Mouse (Mus musculus) brain, embryonic 18.5 days (tissue): ENCODE data around the gene Tenm4.
A peak's percentile ranks its signal among the peaks of the same experiment; 100 is the strongest.

Experiments
- DNase-seq: peaks from one replicate; pipeline ENCODE4 v3.0.0-alpha.2; 2012; ENCODE audit warnings: low read depth, low spot score

Tenm4 gene

DNA sequence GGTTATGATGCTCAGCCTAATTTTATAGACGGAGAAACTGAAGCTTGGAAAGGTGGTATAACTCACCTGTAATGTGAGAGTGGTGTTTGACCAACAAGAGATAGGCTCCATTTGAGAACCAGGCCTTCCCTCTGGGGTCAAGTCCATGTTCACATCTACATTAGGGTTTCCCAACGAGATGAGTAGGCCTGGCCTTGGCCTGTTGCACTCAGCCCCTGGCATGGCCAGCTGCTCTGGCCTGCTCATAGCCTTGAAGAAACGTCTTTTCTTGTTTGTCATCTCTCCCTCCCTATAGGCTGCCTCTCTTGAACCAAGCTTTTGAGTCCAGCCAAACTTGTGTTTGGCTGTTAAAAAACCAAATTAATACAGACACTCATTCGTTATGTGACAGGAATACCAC, 668.5 kb downstream of the Tenm4 start:
- DNase-seq = no peak

DNA sequence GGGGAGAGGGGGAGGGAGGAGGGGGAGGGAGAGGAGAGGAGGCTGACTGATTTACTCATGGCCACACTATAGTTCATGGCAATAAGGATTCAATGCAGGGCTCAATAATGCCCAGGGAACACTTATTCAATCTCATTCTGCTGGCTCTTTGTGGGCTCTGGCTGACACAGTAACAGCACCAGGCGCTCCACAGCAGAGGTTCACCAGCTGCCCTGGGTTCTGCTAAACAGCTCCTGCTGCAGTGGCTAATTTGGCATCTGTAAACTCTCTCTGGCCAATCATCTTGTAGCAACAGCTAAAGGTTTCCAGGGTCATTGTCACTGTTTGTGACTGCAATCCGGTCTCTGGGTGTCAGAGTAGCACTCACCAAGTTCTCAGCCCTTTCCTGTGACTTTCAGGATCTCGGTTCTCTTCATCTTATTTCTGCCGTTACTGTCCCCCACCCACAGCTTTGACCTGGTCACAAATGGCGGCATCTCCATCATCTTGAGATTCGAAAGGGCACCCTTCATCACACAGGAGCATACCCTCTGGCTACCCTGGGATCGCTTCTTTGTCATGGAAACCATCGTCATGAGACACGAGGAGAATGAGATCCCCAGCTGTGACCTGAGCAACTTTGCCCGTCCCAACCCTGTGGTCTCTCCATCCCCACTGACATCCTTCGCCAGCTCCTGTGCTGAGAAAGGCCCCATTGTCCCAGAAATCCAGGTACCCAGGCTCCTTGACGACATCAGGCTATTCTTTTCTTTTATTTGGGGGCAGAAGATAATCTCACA, 671.6 kb downstream of the Tenm4 start:
- no peak for DNase-seq

DNA sequence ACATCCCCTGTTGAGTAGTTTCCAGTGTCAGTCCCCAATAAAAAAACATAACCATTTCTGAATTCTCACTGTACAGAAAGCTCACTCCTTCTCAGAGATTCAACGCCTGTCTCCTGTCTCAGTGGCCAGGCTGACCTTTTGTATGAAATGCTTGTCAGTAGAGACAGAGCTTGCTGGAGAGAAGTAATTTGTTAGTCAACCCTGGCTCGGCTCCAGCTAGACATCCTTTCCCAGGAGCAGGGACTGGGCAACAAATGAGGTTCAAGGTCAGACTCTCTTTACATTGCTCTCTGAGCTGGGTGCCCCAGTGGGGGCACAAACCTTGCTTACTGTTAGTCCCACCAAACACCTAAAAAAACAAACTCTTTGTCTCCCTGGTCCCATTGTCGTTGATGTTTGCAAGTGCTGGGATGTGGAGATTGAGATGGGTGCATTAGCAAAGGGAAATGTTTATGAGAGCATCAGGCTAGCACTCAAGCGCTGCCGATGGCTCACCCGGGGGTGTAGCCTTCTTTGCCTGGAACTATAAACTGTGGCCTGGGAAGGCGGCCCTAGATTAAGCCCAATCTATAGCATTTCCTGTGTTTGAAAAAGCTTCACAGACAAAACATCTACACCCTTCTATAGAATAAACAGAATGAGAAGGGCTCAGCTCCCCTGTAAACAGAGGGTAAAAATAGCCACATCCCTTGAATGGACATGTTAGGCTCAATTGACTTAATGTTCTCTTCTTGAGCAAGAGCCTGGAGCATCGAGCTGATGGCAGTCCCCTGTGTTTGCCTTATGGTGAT, 673.3 kb downstream of the Tenm4 start:
- DNase-seq = no peak

DNA sequence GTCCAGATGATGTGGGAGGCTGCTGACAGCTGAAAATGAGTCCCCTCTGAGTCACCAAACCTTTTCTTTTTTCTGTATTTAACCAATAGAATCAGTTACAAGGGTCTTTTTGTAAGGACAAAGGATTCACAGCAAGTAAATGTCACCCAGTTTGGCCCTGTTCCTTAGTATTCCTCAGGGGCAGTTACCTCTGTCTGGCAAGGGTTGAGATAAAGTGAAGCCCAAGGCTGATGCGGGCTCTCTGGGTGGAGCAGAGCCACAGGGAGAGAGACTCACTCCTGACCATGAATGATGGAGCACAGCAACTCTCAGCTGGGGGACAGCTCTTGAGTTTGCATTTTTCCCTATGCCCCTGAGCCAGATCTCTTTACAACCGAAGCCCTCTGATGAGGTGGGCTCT, 681.7 kb downstream of the Tenm4 start:
- DNase-seq = no peak

DNA sequence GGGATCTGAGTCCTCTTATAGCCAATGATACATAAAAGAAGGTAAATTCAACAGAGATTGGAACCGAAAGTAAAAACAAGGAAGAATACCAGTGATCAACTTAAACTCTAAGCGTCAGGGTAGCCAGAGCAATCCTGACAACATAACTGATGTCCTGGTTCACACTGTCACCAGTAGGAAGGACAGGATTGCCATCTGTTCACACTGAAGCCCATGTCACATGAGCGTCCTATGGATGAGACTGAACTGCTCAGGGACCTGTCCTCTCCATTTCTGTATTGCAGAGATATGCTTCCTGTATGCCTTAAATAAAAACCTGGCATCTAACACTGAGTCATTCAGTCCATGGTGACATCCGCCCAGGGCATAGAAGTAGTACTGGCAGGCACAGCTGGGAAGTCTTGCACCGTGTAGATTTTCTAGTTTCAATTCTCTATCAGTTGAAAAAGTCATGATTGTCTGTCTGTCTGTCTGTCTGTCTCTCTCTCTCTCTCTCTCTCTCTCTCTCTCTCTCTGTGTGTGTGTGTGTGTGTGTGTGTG, 684.9 kb downstream of the Tenm4 start:
- DNase-seq = no peak

DNA sequence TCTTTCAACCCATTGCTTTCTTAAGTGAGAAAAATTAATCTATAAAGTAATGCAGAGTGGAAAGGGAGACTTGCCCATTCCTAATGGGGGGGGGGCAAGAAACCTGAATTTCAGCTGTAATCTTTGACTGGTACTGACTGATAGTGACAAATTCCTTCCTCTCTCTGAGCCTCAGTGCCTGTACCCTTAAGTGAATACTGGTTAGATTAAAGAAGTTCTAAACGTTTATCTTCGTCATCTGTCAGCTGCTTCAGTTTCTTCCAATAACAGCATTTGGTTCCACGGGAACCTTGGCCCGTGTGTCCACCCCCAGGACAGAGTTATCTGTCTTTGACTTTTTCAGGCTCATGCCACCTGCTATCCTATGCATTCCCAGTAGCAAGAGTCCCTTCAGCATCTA, 685.5 kb downstream of the Tenm4 start:
- no peak for DNase-seq

DNA sequence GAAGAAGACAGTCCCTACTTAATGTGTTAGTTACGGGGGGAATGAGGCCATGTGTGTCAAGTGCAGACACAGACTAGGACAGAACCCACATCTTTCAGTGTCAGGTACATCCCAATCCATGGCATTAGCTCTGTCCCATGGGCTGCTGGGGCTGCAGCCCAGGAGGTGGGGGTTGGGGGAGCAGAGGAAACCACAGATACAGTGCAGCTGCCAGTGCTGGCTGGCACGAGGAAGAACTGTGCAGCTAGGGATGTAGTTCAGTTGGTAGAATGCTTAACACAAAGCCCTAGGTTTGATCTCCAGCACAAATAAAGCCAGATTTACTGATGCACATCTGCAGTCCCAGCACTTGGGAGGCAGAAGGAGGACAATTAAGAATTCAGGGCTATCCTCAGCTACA, 688.0 kb downstream of the Tenm4 start:
- DNase-seq = no peak

DNA sequence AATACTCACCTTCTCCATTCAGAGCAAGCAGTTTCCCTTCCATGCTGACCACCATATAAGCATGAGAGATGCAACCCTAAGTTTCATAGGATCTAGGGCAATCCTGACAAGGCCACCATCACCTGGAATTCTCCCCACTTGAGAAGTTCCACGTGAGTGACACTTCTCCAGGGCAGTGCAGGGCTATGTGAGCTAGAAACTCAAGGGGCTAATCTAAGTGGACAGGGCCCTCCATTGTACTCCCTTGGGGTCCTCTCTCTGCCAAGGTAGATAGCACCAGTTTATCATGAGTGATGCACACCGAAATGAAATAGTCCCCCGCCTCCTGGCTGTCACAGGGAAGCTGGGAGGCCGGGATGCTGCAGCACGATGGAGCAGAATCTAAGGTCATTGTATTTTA, 688.6 kb downstream of the Tenm4 start:
- no peak for DNase-seq

DNA sequence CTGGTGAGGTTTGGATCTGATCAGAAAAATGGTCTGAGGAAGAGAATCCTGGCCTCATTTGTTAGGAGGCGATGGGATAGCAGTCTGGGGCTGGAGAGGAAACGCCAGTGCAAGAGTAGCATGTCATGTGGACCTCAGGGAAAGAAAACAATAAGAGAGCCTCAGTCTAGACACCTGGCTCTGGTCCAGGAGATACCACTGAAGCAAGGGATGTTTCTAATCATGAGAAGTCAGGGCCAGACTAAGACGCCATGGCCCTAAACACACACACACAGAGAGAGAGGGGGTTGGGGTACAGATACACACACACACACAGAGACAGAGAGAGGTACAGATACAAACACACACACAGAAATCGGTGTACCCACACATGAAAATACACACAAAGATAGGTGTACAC, 689.6 kb downstream of the Tenm4 start:
- no peak for DNase-seq

DNA sequence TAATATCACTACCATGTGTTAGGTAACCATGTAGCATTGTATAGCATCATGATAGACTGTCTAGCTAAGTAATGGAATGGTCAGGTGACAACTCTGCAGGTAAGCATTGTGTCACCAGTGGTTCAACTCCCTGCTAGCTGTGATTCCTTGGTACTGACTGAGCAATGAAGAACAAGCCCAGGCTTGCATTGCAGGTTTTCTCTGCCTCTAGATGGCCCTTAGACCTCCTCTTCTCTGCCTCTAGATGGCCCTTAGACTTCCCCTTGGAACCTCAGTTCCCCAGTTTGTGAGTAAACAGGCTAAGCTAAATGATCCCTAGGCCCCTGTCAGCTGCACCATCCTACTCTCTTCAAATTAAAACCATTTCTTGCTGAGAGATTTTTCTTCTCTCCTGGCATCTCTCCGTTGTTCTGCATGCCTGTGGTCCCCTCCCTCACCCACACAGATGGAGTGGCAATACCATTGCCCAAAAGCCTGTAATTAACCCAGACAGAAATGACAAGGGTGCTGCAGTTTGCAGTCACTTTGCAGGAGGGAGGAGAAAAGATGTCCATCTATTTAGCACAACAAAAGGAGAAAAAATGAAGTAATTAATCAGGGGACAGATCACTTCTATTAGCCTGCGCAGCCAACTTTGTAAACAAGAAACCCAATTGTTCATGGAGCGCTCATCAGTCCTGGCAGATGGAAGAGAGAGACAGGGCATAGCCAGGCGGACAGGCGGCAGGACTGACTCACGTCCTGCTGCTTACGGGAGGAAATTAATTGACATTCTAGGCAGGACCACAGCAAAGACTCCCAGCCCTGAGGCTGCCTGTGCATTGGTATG, 694.1 kb downstream of the Tenm4 start:
- DNase-seq = peak; percentile 32

DNA sequence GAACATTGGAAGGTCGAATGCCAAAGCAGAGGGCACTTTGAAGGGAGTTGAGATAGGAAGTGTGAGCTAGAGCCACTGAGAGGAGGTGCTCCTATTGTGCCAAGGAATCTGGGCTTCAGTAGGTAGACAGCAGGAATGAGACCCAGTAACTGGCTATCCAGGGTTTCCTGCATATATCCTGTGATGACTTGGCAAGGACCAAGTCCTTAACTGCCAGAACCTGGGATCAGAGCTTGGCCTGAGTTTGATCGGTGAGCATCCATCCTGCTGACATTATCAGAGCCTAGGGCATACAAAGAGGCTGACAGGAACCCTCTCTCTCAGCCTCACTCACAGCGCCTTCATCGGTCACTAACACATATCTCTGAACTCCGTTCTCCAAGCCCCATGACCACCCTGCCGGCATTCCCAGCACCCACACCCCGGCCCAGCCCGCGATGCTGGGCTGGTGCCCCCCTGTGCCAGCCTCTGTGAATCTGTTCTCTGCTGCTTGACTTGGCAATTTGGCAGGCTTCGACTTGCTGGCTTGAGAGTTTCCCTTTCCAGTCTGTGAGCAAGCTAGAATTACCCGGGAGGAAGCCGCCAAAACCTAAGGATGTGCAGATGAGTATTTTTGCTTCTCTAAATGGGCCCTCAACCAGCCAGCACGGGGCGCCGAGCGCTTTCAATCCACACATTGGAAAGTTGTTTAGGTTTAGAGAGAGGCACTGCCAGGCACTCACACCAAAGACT, 698.2 kb downstream of the Tenm4 start:
- DNase-seq = peak; percentile 73

DNA sequence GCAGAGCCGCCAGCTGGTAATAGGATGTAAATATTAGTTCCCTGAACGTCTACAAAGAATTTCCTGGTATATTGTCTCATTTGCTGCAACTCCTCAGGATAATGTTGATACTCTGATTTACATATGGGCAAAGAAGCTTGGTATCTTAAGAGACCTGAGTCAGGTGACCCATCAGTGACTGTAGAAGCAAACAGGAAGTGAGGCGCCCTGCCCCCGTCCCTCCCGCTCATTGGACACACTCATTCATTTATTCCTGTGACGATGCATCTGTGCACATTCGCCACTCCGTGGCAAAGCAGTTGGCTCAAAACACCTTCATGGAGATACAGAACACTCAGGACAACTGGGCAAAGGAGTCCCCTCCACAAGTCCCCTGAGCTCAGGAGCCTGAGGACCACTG, 699.4 kb downstream of the Tenm4 start:
- DNase-seq = no peak

DNA sequence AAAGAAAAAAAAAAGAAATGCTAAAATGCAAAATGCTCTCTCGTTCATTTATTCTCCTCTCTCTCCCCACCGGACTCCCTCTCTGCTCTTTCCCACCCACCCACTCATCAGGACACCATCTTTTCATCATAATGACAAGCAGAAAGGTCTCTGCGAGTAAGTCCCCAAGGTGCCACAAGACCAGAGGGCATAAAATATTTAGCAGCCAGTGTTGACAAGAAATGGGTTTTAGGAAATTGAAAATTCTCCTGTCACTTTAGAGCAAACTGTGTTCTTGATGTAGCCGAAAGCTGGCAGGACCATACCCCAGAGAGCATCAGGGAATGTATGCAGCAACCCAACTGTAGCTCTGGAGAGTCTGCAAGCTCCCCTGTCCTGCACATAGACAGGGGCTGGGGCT, 700.0 kb downstream of the Tenm4 start:
- DNase-seq = no peak

DNA sequence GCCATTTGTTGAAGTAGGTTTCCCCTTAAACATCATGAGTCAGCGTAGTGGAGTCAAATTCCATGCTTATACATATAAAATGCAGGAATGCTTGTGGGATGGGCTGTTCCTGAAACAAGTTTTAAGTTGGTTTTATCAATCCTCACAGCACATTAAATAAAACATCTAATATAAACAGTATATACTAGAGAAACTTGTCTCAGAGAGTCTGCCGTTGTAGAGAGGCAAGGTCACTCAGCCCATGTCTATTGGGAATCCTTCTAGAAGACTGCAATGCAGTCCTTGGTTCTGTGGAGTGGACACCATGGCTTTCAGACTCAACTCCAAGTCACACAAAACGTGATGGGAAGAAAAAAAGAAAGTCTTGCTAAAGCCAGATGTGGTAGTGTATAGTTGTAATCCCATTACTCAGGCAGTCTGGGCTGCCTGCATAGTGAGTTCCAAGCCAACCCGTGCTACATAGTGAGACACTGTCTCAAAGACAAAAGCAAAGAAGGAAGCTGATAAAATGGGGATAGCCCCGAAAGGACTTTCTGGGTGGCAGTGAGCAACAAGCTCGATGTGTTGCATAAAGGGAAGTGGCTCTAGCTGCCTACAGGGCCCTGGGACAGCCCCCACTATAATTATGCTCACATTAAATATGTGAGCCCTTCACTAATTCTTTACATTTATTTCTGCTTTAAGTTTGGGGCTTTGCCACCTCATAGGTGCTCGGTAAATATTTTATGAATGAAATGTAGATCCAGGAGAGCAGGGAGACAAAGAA, 707.6 kb downstream of the Tenm4 start:
- DNase-seq = no peak

DNA sequence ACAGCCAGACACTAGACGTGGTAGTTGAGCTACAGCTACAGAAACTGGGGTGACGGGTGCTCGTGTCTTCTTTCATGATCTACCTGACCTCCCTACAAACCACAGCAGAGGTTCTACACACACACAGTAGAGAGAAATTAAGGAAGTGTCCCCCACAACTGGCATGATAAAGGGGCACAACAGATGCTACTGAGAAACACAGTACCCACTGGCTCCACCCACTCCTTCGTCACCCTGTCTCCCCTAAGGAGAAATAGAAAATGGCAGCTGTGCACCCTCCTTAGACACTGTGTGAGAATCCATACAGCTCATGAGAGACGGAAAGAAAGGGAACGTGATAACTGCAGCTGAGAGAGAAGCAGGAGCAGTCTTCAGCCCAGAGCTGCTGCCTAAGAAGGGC, 708.5 kb downstream of the Tenm4 start:
- DNase-seq = no peak

DNA sequence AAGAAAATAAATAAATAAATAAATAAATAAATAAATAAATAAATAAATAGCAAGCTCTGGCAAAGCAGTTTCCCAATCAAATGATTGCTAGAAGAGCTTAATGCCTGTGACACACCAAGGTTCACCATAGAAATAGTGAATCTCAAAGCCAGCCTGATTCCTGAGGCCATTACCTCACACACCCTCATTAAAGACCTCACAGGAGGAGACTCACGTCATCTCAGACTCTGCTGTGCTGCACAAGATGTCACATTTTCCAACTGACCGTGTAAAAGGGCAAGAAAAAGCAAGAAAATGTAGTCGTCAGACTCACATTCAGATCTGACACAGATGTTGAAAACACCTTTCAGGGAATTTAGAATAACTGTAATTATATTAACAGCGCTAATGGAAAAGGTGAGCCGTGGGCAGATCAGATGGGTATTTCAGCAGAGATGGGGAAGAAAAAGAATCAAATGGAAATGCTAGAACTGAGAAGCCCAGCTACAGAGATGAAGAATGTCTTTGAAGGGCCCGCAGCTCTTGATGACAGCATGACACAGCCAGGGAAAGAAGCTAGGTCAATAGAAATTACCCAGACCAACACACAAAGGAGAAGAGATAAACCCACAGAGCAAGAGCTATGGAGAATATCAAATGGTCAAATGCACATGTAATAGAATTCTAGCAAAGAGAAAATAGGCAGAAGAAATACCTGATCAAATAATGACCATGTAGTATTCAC, 709.3 kb downstream of the Tenm4 start:
- DNase-seq = no peak

DNA sequence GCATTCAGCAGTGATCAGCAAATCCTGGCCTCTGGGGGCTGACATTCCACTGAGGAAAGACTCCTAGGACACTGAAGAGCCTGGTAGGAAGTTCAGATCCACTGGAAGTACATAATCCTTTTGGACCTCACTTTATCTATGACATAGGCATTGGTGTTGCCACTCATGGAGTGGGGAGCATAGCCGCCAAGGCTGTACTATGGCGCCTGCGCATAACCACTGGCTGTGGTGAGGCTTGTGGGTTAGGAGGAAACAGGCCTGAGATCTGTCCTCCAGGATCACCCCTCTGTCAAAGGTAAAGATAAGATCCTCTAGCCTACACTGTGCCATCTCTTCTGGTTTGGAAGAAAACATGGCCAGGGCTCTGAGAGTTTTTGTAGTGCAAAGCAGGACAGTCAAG, 712.3 kb downstream of the Tenm4 start:
- DNase-seq = no peak

DNA sequence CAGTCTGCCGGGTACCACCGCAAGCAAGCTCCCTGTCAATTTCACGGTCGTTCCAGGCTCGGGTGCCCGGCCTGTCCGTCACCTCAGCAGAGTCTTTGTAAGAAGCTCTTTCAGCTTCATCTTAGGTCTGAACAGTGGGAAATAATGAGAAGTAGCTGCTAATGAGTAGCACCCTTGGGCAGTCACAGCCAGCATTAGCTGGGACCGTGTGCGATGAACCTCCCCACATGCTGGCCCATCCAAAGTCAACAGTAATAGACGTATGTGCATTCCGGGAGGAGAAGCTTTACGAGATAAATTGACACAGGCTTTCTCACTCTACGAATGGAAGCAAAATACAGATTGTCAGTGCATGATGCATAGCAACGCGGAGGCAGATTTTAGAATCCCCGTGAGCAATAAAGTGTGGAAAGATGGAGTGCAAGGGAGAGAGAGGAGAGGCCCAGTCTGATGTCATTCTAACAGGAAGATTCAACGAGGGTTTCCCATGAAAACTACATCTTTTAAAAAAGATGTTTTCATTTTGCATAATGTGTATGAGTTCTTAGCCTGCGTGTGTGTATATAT, 716.1 kb downstream of the Tenm4 start:
- DNase-seq = no peak
